Mouse (Mus musculus) adipose tissue, adult 10 weeks (tissue): ENCODE results near the gene Ppp2r3c. TPM values are rescaled to one million over a fixed set of nuclear protein-coding genes. Genes with fewer than 3 reads are reported as not detected.

Experiments
- polyA plus RNA-seq: library from polyadenylated mRNA; stranded (reverse); fragments of 350-450 nt; fragmentation: Illumina TruSeq; extraction: RNeasy Lipid Tissue Mini Kit (QIAGEN cat#74804); gene quantifications from one replicate; pipeline ENCODE4 v1.2.3, GENCODE M21; 2014; ENCODE audit warnings: low read depth, low replicate concordance

Gene Ppp2r3c
- 8.3 TPM for polyA plus RNA-seq

DNA sequence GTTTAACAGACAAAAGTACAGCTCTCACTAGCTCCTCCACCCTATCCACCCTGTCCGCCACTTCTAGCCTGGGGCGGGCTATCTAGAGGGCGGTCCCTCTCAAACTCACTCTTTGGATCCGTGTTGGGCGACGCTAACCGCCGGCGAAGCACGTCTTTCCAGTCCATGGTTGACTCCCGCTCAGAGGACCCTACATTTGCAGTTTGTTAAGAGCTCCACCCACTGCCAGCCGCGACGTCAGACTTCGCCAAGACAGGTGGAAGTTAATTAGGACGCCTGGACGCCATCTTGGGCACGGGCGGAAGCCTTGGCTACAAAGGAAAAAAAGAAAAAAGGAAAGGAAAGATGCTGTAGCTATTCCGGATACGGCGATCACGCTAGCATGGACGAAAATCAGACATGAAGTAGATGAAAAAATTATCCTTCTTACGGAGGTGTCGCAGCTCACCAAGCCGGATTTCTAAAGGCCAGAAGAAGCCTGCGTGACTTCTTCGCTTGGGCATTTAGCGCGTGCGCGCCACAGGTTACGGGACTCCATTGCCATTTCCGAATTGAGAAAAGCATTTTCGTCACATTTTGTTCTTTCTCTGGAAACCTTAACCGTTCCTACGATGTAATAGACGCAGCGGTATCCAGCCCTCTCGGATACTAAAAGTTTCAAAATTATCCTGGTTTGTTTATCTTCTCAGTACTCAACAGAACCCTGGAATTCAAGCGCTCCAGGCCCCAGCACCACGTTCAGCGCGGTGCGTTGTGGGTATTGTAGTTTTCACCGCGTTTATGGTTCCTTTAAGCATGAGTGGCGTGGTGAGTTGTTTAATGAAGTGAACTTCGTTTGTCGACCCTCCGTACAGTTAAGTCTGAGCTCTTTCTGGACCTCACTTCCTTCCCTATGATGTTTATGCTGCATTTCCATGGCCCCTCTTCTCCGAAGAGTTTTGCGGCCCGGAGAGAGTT lies at the start of gene Ppp2r3c:
Gene Ppp2r3c (minus strand): TSS at position 514 of the 957 bp plus-strand sequence.

DNA sequence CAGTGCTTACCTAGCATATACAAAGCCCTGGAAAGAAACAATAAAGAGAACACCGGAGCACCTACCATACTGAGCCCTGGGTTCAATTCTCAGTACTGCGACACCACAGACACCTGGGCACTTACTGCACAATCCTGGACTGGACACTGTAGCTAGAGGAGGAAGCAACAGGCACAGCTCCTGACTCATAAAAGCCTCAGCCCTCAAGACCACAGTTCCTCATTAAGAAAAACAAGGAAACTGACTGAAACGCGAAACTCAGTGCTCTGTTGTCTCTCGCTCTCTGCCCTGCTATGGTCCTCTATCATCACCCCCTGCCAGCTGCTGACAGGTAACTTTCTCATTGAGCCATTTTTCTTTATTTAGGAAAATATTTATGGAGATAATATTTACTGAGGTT lies 3.5 kb downstream of the Ppp2r3c start, which contains the start of gene 1110008L16Rik:
Gene 1110008L16Rik (plus strand): TSS at position 242 of the 400 bp plus-strand sequence.

DNA sequence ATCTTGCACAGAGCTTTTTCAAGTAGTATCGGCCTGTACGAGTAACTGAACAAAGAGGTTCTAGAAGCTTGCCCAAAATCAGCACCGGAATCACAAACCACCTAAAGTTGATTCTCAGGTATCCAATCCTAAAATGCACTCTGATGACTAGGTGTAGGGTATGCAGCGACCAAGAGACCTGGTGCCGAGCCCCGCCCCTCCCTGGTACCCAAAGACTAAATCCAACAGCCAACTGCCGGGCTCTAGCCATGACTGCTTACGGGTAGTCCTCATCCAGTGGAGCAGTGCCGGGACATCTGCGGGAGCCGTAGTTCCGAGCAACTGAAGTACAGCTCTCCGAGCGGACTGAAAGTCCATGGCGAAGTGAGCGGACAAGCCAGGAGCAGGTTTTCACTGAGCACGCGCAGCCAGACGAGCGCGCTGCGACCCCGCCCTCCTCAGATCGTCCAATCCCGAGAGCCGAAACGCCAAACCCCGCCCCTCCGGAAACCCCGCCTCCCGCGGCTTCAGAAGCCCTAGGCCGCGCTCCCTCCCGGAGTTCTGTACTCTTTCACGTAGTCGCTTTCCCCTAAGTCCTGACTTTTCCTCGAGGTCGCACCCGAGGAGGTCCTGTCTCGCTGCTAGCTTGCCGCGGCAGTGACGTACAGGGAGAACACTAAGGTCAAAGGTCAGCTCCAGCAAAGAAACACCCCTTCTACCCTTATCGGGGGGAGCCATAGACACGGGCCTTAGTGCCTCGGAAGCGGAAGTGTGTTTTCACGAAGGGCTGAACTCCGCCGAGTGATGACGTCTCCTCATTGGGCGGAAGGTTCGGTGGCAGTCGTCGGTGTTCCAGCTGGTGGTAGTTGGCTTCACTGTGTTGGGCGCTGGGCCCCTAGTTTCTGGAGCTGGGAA lies 72.9 kb downstream of the Ppp2r3c start, which contains the start of gene Srp54c:
Gene Srp54c (plus strand): TSS at position 543 of the 894 bp plus-strand sequence.

Other genes with a start within 250 kb of the Ppp2r3c start
- gene 2700097O09Rik, start 222.9 kb downstream of the Ppp2r3c start, polyA plus RNA-seq, result 15.5 TPM
- gene Srp54a, start 222.7 kb downstream of the Ppp2r3c start, polyA plus RNA-seq, result 92.1 TPM
- gene Fam177a, start 178.5 kb downstream of the Ppp2r3c start, polyA plus RNA-seq, result 19.1 TPM
- 48.3 TPM for gene Srp54b, start 147.9 kb downstream of the Ppp2r3c start, polyA plus RNA-seq
- gene 1700047I17Rik2, start 103.4 kb downstream of the Ppp2r3c start, polyA plus RNA-seq, result not detected
- gene Srp54c, start 72.8 kb downstream of the Ppp2r3c start, polyA plus RNA-seq, result 64.8 TPM
- gene 1110008L16Rik, start 3.4 kb downstream of the Ppp2r3c start, polyA plus RNA-seq, result 10.8 TPM
- gene Psma6, start 81.2 kb upstream of the Ppp2r3c start, polyA plus RNA-seq, result 190 TPM
- 62.6 TPM for gene Nfkbia, start 189.6 kb upstream of the Ppp2r3c start, polyA plus RNA-seq